Mouse (Mus musculus) lung, embryonic 14.5 days (tissue): ENCODE results near the gene Lrp2. TPM values are rescaled to one million over a fixed set of nuclear protein-coding genes. Genes with fewer than 3 reads are reported as not detected.

ENCODE experiments used
- ATAC-seq: fragments of 200-750 bp; cut with Nextera tagmentation; 2 replicates; pipeline ENCODE4 v1.8.0; 2017; ENCODE audit warnings: mild to moderate bottlenecking, moderate TSS enrichment, moderate library complexity; ENCODE audit not compliant: insufficient read depth
- DNase-seq: peaks from one replicate; pipeline ENCODE4 v3.0.0-alpha.2; 2015
- H3K27ac ChIP-seq: fragments of 300-500 bp; sonication (generic); 2 replicates; pipeline ENCODE4 v1.5.1; 2014; ENCODE audit warnings: low read depth, mild to moderate bottlenecking, moderate library complexity
- H3K27me3 ChIP-seq: fragments of 300-500 bp; sonication (generic); 2 replicates; pipeline ENCODE4 v1.6.1; 2014; ENCODE audit warnings: low read length, control low read depth; ENCODE audit not compliant: insufficient read depth
- H3K36me3 ChIP-seq: fragments of 300-500 bp; sonication (generic); 2 replicates; pipeline ENCODE4 v1.6.1; 2014; ENCODE audit warnings: control low read depth; ENCODE audit not compliant: insufficient read depth
- H3K4me1 ChIP-seq: fragments of 300-500 bp; sonication (generic); 2 replicates; pipeline ENCODE4 v1.6.1; 2014; ENCODE audit warnings: antibody characterized with exemption, control low read depth; ENCODE audit not compliant: insufficient read depth
- H3K4me2 ChIP-seq: fragments of 300-500 bp; sonication (generic); 2 replicates; pipeline ENCODE4 v1.6.1; 2014; ENCODE audit warnings: mild to moderate bottlenecking
- H3K4me3 ChIP-seq: fragments of 300-500 bp; sonication (generic); 2 replicates; pipeline ENCODE4 v1.5.1; 2014; ENCODE audit warnings: low read depth, low read length
- H3K9ac ChIP-seq: fragments of 300-500 bp; sonication (generic); 2 replicates; pipeline ENCODE4 v1.6.1; 2014
- H3K9me3 ChIP-seq: fragments of 300-500 bp; sonication (generic); 2 replicates; pipeline ENCODE4 v1.6.1; 2016; ENCODE audit warnings: low read depth, low read length, control low read depth
- CTCF ChIP-seq: IDR thresholded peaks from 2 replicates; pipeline ENCODE4 v1.5.1; 2016; ENCODE audit warnings: antibody characterized with exemption, low read depth
- WGBS: fragments of 180-500 bp; shearing (Covaris S2); extraction: QIAGEN DNeasy Blood & Tissue Kit; methylation state at CpG from one replicate; pipeline ENCODE4 v1.1.7; 2014; 5-methylcytosine and 5-hydroxymethylcytosine counted together
- polyA plus RNA-seq: library from polyadenylated mRNA; unstranded; fragments of >200 nt; fragmentation: Nextera tagmentation; extraction: Ambion mirVana; gene quantifications from 2 replicates; pipeline ENCODE4 v1.2.1, GENCODE M21; 2014

The Lrp2 gene
- polyA plus RNA-seq, 1 experiment from 2014 or later, result 1.1 TPM

GRCm38 (mm10) chr2:69573038-69573732 is 12.7 kb downstream of the Lrp2 start:
- DNase-seq (no peak), ATAC-seq (no peak)
- 69% methylated on average over 5 of the region's 5 CpGs for WGBS
- Histone ChIP-seq H3K4me3 (no peak overlapping the region), H3K4me2 (no peak overlapping the region), H3K9ac (no peak overlapping the region), H3K9me3 (no peaks in the 10 kb centered on the region), H3K36me3 (no peaks in the 10 kb centered on the region), H3K27me3 (no peaks in the 10 kb centered on the region), H3K27ac (no peak overlapping the region), H3K4me1 (no peaks in the 10 kb centered on the region)
- no peak for TF ChIP-seq CTCF

GRCm38 (mm10) chr2:69570556-69570955 is 15.3 kb downstream of the Lrp2 start:
- DNase-seq (no peak), ATAC-seq (no peak)
- no peak overlapping the region for H3K4me2 ChIP-seq
- no peaks in the 10 kb centered on the region for H3K9me3 ChIP-seq
- no peak overlapping the region for H3K9ac ChIP-seq
- no peak overlapping the region for H3K4me3 ChIP-seq
- H3K27ac ChIP-seq, result no peak overlapping the region
- no peaks in the 10 kb centered on the region for H3K27me3 ChIP-seq
- H3K36me3 ChIP-seq, result no peaks in the 10 kb centered on the region
- TF ChIP-seq CTCF, result no peak
- 73% methylated on average over 6 of the region's 6 CpGs for WGBS
- no peaks in the 10 kb centered on the region for H3K4me1 ChIP-seq

GRCm38 (mm10) chr2:69566281-69566680 is 19.6 kb downstream of the Lrp2 start:
- Histone ChIP-seq H3K36me3 (no peaks in the 10 kb centered on the region), H3K27me3 (no peaks in the 10 kb centered on the region), H3K9ac (no peak overlapping the region), H3K27ac (no peak overlapping the region), H3K4me3 (no peak overlapping the region), H3K4me2 (no peak overlapping the region), H3K9me3 (no peaks in the 10 kb centered on the region), H3K4me1 (no peaks in the 10 kb centered on the region)
- TF ChIP-seq CTCF, result no peak
- no peak for ATAC-seq
- 72% methylated on average over 7 of the region's 7 CpGs for WGBS
- no peak for DNase-seq

- 59% methylated on average over 6 of the region's 6 CpGs for WGBS
- H3K9me3 ChIP-seq, result no peaks in the 10 kb centered on the region
- no peaks in the 10 kb centered on the region for H3K36me3 ChIP-seq
- DNase-seq (no peak), ATAC-seq (no peak)
- no peaks in the 10 kb centered on the region; the same call in 1 of the 2 replicates for H3K27me3 ChIP-seq
- no peak overlapping the region for H3K4me2 ChIP-seq
- H3K4me1 ChIP-seq, result no peaks in the 10 kb centered on the region
- no peak overlapping the region for H3K27ac ChIP-seq
- H3K4me3 ChIP-seq, result no peak overlapping the region
- TF ChIP-seq CTCF, result no peak
- no peak overlapping the region for H3K9ac ChIP-seq
Measured at GRCm38 (mm10) chr2:69563492-69563891, 22.4 kb downstream of the Lrp2 start.

GRCm38 (mm10) chr2:69562761-69563160 is 23.1 kb downstream of the Lrp2 start:
- WGBS, result 60% methylated on average over 5 of the region's 5 CpGs
- ATAC-seq (no peak), DNase-seq (no peak)
- Histone ChIP-seq H3K27ac (no peak overlapping the region), H3K9me3 (no peaks in the 10 kb centered on the region), H3K27me3 (no peaks in the 10 kb centered on the region; the same call in 1 of the 2 replicates), H3K4me2 (no peak overlapping the region), H3K4me3 (no peak overlapping the region), H3K36me3 (no peaks in the 10 kb centered on the region), H3K9ac (no peak overlapping the region), H3K4me1 (no peaks in the 10 kb centered on the region)
- no peak for TF ChIP-seq CTCF

GRCm38 (mm10) chr2:69560221-69560620 is 25.6 kb downstream of the Lrp2 start:
- TF ChIP-seq CTCF, result no peak
- Histone ChIP-seq H3K4me1 (0 out of 2 replicates have a peak, but pooled peaks cover 4% of the 10 kb centered on the region), H3K36me3 (no peaks in the 10 kb centered on the region), H3K4me3 (no peak overlapping the region), H3K4me2 (no peak overlapping the region), H3K27ac (no peak overlapping the region), H3K9ac (no peak overlapping the region), H3K27me3 (no peaks in the 10 kb centered on the region; the same call in 1 of the 2 replicates), H3K9me3 (no peaks in the 10 kb centered on the region)
- WGBS, result 74% methylated on average over 4 of the region's 4 CpGs
- ATAC-seq, result no peak
- no peak for DNase-seq

- no peaks in the 10 kb centered on the region for H3K36me3 ChIP-seq
- no peak overlapping the region for H3K4me2 ChIP-seq
- DNase-seq (peak; percentile 9), ATAC-seq (no peak)
- H3K4me1 ChIP-seq, result 0 out of 2 replicates have a peak, but pooled peaks cover 4% of the 10 kb centered on the region
- no peak overlapping the region for H3K27ac ChIP-seq
- no peaks in the 10 kb centered on the region for H3K9me3 ChIP-seq
- H3K4me3 ChIP-seq, result no peak overlapping the region
- no peak for TF ChIP-seq CTCF
- H3K9ac ChIP-seq, result no peak overlapping the region
- no peaks in the 10 kb centered on the region; the same call in 1 of the 2 replicates for H3K27me3 ChIP-seq
- 35% methylated on average over 15 of the region's 15 CpGs for WGBS
Measured at GRCm38 (mm10) chr2:69559380-69559779, 26.5 kb downstream of the Lrp2 start.
